Mouse (Mus musculus) T-cell, adult 2 months (primary cell): ENCODE data around the gene Amz1.

Experiments
- DNase-seq: peaks from one replicate; pipeline ENCODE4 v3.0.0; 2022; ENCODE audit warnings: low spot score

Gene Amz1

GRCm38 (mm10) chr5:140767704-140768141, 43.8 kb downstream of the Amz1 start:
- no peak for DNase-seq

- no peak for DNase-seq
Observed at GRCm38 (mm10) chr5:140768333-140768732, 44.4 kb downstream of the Amz1 start.

- no peak for DNase-seq
Observed at GRCm38 (mm10) chr5:140771612-140772011, 47.7 kb downstream of the Amz1 start.

GRCm38 (mm10) chr5:140772158-140772557, 48.2 kb downstream of the Amz1 start:
- DNase-seq: no peak

- no peak for DNase-seq
Observed at GRCm38 (mm10) chr5:140775111-140775510, 51.2 kb downstream of the Amz1 start.

- no peak for DNase-seq
Observed at GRCm38 (mm10) chr5:140776968-140777367, 53.0 kb downstream of the Amz1 start.

- no peak for DNase-seq
Observed at GRCm38 (mm10) chr5:140781122-140781521, 57.2 kb downstream of the Amz1 start.

- no peak for DNase-seq
Observed at GRCm38 (mm10) chr5:140781886-140782572, 58.1 kb downstream of the Amz1 start.

- DNase-seq: no peak
Observed at GRCm38 (mm10) chr5:140783577-140783976, 59.6 kb downstream of the Amz1 start.

- no peak for DNase-seq
Observed at GRCm38 (mm10) chr5:140784288-140784687, 60.4 kb downstream of the Amz1 start.

GRCm38 (mm10) chr5:140785240-140785872, 61.4 kb downstream of the Amz1 start:
- no peak for DNase-seq

- DNase-seq: no peak
Observed at GRCm38 (mm10) chr5:140789561-140789960, 65.6 kb downstream of the Amz1 start.

GRCm38 (mm10) chr5:140790392-140790791, 66.5 kb downstream of the Amz1 start:
- DNase-seq: no peak

- no peak for DNase-seq
Observed at GRCm38 (mm10) chr5:140790937-140791877, 67.3 kb downstream of the Amz1 start.

GRCm38 (mm10) chr5:140792233-140792632, 68.3 kb downstream of the Amz1 start:
- DNase-seq: no peak

- no peak for DNase-seq
Observed at GRCm38 (mm10) chr5:140794753-140795152, 70.8 kb downstream of the Amz1 start.

GRCm38 (mm10) chr5:140795176-140795575, 71.2 kb downstream of the Amz1 start:
- no peak for DNase-seq

- no peak for DNase-seq
Observed at GRCm38 (mm10) chr5:140796051-140796450, 72.1 kb downstream of the Amz1 start.

- DNase-seq: no peak
Observed at GRCm38 (mm10) chr5:140798158-140798557, 74.2 kb downstream of the Amz1 start.

GRCm38 (mm10) chr5:140798775-140799174, 74.8 kb downstream of the Amz1 start:
- DNase-seq: peak; percentile 2

GRCm38 (mm10) chr5:140799190-140799589, 75.3 kb downstream of the Amz1 start:
- DNase-seq: no peak

GRCm38 (mm10) chr5:140800288-140800923, 76.5 kb downstream of the Amz1 start:
- DNase-seq: no peak
